Mouse (Mus musculus) CH12.LX (cell line): ENCODE measurements around the gene Tmem100.

Experiments used
- CTCF ChIP-seq, 2 experiments: IDR thresholded peaks in 1 of 2; conservative IDR thresholded peaks in 1 of 2; 2 replicates each; pipeline ENCODE4 v1.5.1; 2011 to 2012; ENCODE audit warnings: low read depth in 2 of 2, low read length in 2 of 2, improper control_type of control experiment in 1 of 2, inconsistent platforms in 1 of 2, mild to moderate bottlenecking in 1 of 2, moderate library complexity in 1 of 2
- E2F4 ChIP-seq: IDR thresholded peaks from 2 replicates; pipeline ENCODE4 v1.6.1; 2011; ENCODE audit warnings: low read depth, low read length, improper control_type of control experiment; ENCODE audit not compliant: insufficient replicate concordance
- EP300 ChIP-seq: IDR thresholded peaks from 2 replicates; pipeline ENCODE4 v1.6.1; 2011; ENCODE audit warnings: low read length, improper control_type of control experiment
- MAFK ChIP-seq: IDR thresholded peaks from 2 replicates; pipeline ENCODE4 v1.6.1; 2011; ENCODE audit warnings: low read length, improper control_type of control experiment; ENCODE audit not compliant: insufficient replicate concordance
- MAZ ChIP-seq: IDR thresholded peaks from 2 replicates; pipeline ENCODE4 v1.6.1; 2012; ENCODE audit warnings: low read depth, mild to moderate bottlenecking, inconsistent platforms, low read length, improper control_type of control experiment, moderate library complexity
- MEF2A ChIP-seq: IDR thresholded peaks from 2 replicates; pipeline ENCODE4 v1.6.1; 2014; ENCODE audit warnings: low read depth, mild to moderate bottlenecking, inconsistent platforms, low read length, improper control_type of control experiment, borderline replicate concordance
- NELFE ChIP-seq: IDR thresholded peaks from 2 replicates; pipeline ENCODE4 v1.6.1; 2011; ENCODE audit warnings: low read depth, low read length, improper control_type of control experiment
- POLR2A ChIP-seq: IDR thresholded peaks from 2 replicates; pipeline ENCODE4 v1.6.1; 2011; ENCODE audit warnings: low read depth, mild to moderate bottlenecking, improper control_type of control experiment, low read length
- RCOR1 ChIP-seq: conservative IDR thresholded peaks from 2 replicates; pipeline ENCODE4 v1.6.1; 2012; ENCODE audit warnings: low read depth, mild to moderate bottlenecking, inconsistent platforms, low read length, improper control_type of control experiment
- USF1 ChIP-seq: IDR thresholded peaks from 2 replicates; pipeline ENCODE4 v1.6.1; 2014; ENCODE audit warnings: low read depth, mild to moderate bottlenecking, inconsistent platforms, low read length, improper control_type of control experiment
- ZMIZ1 ChIP-seq: IDR thresholded peaks from 2 replicates; pipeline ENCODE4 v1.6.1; 2012; ENCODE audit warnings: low read depth, mild to moderate bottlenecking, inconsistent platforms, low read length, improper control_type of control experiment

GRCm38 (mm10) chr11:90034646-90035045 lies 4.5 kb downstream of the Tmem100 start:
- TF ChIP-seq CTCF (conservative IDR thresholded peaks at IDR 0.05 in 1 of 2, IDR thresholded peaks at IDR 0.05 in 1 of 2; ENCODE audit: low read depth in 2 of 2, low read length in 2 of 2), result no peak
- no peak for TF ChIP-seq ZMIZ1
- TF ChIP-seq POLR2A, result no peak
- no peak for TF ChIP-seq MAFK
- no peak for TF ChIP-seq USF1
- TF ChIP-seq MAZ, result no peak
- no peak for TF ChIP-seq EP300
- no peak for TF ChIP-seq NELFE
- no peak for TF ChIP-seq E2F4
- no peak for TF ChIP-seq RCOR1
- no peak for TF ChIP-seq MEF2A
